Mouse (Mus musculus) T-helper 1 cell (primary cell): Measurements from ENCODE around the gene Sccpdh.
"Not testable (repeated sequence)": the region's sequence is repeated elsewhere in the genome, so short reads cannot be mapped to it uniquely, and the experiment has no call there.

Experiments
- in situ Hi-C: fragments of 300-600 bp; cut with MboI, MseI; formaldehyde crosslinking; loops from one replicate; pipeline ENCODE4 v1.15.1; 2025; ENCODE audit warnings: high pct_unique_total_duplicates

Sccpdh gene

GRCm38 (mm10) chr1:179668013-179668805 lies at the start of gene Sccpdh:
Sccpdh (plus strand) TSS chr1:179668210.
- in situ Hi-C loops = loop anchor here (5.0 kb wide), 1 partner anchor 36 kb away; no protein-coding TSS in a partner anchor

GRCm38 (mm10) chr1:179622665-179623064 lies 45.3 kb upstream of the Sccpdh start:
- in situ Hi-C loops = no loop called here

GRCm38 (mm10) chr1:179623657-179624056 lies 44.4 kb upstream of the Sccpdh start:
- in situ Hi-C loops = no loop called here

- in situ Hi-C loops = no loop called here
Measured at GRCm38 (mm10) chr1:179624354-179624753, 43.7 kb upstream of the Sccpdh start.

GRCm38 (mm10) chr1:179627855-179628254 lies 40.2 kb upstream of the Sccpdh start:
- in situ Hi-C loops = no loop called here

- in situ Hi-C loops = no loop called here
Measured at GRCm38 (mm10) chr1:179628438-179629106, 39.4 kb upstream of the Sccpdh start.

GRCm38 (mm10) chr1:179629276-179629675 lies 38.7 kb upstream of the Sccpdh start:
- in situ Hi-C loops = no loop called here

- in situ Hi-C loops = loop anchor here (5.0 kb wide), 3 partner anchors 34 to 131 kb away; partner anchors contain the start of gene Sccpdh
Measured at GRCm38 (mm10) chr1:179632746-179633413, 35.1 kb upstream of the Sccpdh start.

GRCm38 (mm10) chr1:179633414-179633752 lies 34.6 kb upstream of the Sccpdh start:
- in situ Hi-C loops = loop anchor here (5.0 kb wide), 3 partner anchors 34 to 131 kb away; partner anchors contain the start of gene Sccpdh

- in situ Hi-C loops = loop anchor here (5.0 kb wide), 3 partner anchors 33 to 132 kb away; partner anchors contain the start of gene Sccpdh
Measured at GRCm38 (mm10) chr1:179634159-179634558, 33.9 kb upstream of the Sccpdh start.

GRCm38 (mm10) chr1:179642726-179643125 lies 25.3 kb upstream of the Sccpdh start:
- in situ Hi-C loops = no loop called here

GRCm38 (mm10) chr1:179644151-179644550 lies 23.9 kb upstream of the Sccpdh start:
- in situ Hi-C loops = no loop called here

GRCm38 (mm10) chr1:179645101-179645979 lies 22.7 kb upstream of the Sccpdh start:
- in situ Hi-C loops = no loop called here

GRCm38 (mm10) chr1:179645980-179646268 lies 22.1 kb upstream of the Sccpdh start:
- in situ Hi-C loops = no loop called here

GRCm38 (mm10) chr1:179648678-179649077 lies 19.3 kb upstream of the Sccpdh start:
- in situ Hi-C loops = not testable (repeated sequence)

- in situ Hi-C loops = no loop called here
Measured at GRCm38 (mm10) chr1:179649324-179649723, 18.7 kb upstream of the Sccpdh start.

- in situ Hi-C loops = no loop called here
Measured at GRCm38 (mm10) chr1:179650284-179650683, 17.7 kb upstream of the Sccpdh start.

- in situ Hi-C loops = no loop called here
Measured at GRCm38 (mm10) chr1:179651224-179651623, 16.8 kb upstream of the Sccpdh start.

GRCm38 (mm10) chr1:179663065-179663464 lies 4.9 kb upstream of the Sccpdh start:
- in situ Hi-C loops = no loop called here

- in situ Hi-C loops = no loop called here
Measured at GRCm38 (mm10) chr1:179664309-179664930, 3.6 kb upstream of the Sccpdh start.

- in situ Hi-C loops = loop anchor here (5.0 kb wide), 1 partner anchor 35 kb away; no protein-coding TSS in a partner anchor
Measured at GRCm38 (mm10) chr1:179666971-179667370, 1.0 kb upstream of the Sccpdh start.
